Mouse (Mus musculus) layer of hippocampus, adult 9-10 months (tissue): ENCODE measurements around the gene Il23a.
"Not testable (repeated sequence)": the region's sequence is repeated elsewhere in the genome, so short reads cannot be mapped to it uniquely, and the experiment has no call there.

Experiments used
- DNase-seq: peaks from one replicate; pipeline ENCODE4 v3.0.0; 2022; ENCODE audit warnings: low spot score

The Il23a gene

DNA sequence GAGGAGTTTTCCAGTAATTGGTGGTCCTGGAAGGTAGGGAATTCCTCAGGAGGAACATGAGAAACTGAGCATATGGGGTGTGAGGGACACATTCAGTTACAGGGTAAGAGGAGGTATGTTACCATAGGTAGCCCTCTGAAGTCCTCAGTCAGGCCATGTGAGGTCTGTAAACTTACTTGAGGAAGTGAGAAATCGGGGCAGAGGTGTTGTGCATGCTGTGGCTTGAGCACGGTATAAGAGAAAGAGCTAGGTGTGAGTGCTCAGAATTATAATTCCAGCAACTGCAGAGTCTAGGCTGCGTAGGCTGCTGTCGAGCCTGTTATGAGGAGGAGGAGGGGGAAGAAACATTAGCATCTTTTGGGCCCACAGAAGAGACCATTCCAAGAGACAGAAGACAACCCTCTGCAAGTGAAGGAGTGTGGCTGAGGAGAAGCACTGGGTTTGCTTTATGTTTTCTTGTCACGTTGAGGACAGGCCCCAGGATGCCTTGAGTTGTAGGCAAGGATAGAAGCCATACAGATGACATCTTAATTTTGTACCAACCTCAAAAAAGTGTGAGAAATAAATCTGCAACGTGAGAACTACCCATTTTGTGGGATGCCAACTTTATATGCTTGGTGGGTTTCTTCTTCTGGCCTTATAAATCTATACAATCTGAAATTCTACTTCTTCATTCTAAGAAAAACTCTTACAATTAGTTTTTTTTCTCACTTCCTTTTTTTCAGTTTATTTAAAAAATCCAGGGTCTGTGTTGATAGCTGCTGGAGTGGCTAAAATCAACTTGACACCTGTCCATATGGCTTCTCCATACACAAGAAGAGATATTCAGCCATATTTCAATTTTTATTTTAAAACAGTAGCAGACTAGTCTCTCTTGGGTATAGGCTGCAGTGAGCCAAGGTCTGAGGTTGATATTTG lies 34.9 kb downstream of the Il23a start:
- DNase-seq: no peak

DNA sequence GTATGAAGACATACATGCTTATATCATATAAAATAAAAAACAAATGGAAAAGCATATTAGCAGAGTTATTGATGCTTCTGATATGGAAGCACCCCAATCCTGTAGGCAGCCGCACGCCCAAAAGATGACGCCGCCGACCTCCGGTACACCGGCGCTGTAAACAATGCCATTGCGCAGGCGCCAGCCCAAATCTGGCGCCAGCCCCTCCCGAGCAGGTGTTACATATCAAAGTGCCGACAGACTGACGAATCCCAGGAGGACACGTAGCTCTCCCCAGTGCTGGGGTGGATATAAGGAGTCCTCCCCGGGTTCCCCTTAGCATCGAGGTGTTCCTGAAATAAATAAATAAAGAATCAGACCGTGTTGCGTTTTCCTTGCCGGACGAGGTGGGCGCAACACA lies 36.3 kb downstream of the Il23a start:
- DNase-seq: no peak

DNA sequence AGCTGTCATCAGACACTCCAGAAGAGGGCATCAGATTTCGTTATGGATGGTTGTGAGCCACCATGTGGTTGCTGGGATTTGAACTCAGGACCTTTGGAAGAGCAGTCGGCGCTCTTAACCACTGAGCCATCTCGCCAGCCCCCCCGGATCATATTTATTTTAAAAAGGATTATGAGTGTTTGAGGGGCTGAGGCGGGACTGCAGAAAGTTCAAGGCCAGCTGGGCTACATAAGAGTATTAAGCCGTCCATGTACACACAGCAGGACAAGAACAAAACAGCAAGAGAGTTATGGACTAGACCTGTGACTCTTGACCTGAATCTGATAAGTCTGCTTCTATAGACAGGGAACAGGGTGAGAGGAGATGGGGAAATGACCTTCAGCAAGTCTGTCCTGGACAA lies 38.2 kb downstream of the Il23a start:
- DNase-seq: not testable (repeated sequence)

DNA sequence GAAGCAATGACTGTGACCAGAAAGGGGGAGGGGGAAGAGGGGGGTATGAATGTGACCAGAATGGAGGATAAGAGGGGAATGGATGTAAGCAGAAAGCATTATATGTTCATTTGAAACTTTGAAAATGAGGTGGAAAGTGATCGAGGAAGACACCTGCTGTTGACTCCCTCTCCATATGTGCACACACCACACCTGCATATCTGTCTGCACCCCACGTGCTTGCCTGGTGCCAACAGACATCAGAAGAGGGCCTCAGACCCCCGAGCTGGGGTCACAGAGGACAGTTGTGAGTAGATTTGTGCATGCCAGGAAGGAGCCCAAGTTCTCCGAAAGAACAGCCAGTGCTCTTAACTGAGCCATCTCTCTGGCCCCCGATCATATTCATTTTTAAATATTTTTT lies 38.6 kb downstream of the Il23a start:
- no peak for DNase-seq

DNA sequence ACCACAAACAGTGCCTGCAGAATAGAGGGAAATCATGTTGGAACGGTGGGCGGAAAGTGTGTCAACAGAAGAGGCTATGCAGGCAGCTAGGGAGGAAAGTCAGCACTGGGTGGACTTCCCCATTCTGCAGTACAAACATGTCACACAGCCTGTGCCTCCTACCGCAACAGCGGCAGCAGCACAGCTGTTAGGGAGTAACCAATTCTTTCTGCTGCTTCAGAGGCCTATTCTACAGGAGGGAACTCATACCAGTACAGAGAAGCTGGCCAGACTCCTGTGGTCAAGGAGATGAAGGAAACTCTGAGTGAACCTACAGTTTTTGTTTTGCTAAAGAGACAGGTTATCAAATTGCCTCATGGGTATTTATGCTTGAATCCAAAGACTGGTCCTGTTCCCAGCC lies 39.6 kb downstream of the Il23a start:
- DNase-seq: no peak

DNA sequence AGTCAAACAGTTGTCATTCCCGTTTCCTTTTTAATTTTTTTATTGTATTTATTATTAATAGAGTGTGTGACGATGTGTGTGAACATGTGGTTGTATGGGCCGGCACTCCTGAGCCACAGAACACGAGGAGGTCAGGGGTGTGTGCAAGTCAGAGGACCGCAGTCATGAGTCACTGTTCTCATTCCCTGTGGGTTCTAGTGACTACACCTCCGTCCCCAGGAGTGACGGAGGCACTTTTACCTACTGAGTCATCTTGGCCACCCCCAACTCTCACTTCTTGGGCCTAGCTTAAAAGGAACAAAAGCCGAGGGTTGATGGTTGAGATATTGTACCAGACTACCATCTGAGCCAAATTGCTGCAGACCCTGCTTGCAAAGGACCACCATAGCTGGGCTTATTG lies 42.2 kb downstream of the Il23a start:
- no peak for DNase-seq

DNA sequence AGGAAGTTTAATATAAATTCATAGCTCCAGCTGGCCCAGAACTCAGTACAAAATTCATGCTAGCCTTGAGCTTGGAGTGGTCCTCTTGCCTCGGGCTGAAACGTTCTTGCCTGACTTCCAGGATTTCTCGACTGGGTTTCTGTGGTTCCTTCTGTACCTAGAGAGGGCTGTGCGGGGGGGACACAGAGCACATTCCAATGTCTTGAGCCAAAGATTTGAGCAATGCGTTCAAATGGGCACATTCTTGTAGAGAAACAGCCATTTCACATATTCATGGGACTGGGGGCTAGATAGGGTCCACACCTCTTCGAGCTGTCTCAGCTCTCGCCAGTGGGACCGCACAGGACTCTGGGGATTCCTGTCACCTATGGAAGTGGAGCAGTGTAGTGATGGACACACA lies 42.6 kb downstream of the Il23a start:
- no peak for DNase-seq

DNA sequence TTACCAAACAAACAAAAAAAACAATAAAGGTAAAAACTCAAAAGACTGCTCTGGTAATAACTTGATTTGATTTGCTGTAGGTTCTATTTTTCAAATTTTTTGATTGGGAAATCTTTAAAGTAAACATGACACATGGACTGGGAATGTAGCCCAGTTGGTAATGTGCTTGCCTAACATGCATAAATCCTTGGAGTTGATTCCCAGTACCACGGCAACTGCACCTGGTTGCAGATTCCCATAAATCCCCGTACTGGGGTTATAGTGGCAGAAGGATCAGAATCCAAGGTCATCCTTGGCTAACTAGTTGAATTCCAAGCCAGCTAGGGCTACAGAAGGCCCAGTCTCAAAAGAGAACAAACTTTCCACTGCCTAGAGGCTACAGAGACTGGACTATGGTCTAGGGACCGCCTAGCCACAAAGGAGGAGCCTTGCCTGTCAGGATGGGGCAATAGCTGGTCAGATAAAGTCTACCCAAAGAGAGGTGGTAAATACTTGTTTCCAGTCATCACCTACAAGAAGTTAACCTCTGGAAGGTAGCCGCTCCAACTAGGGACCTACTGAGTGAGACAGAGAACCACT lies 44.8 kb downstream of the Il23a start, which contains the start of gene Apon:
Gene Apon, plus strand, starts transcription at position 420 of the 579 bp plus-strand sequence.
- DNase-seq: no peak

DNA sequence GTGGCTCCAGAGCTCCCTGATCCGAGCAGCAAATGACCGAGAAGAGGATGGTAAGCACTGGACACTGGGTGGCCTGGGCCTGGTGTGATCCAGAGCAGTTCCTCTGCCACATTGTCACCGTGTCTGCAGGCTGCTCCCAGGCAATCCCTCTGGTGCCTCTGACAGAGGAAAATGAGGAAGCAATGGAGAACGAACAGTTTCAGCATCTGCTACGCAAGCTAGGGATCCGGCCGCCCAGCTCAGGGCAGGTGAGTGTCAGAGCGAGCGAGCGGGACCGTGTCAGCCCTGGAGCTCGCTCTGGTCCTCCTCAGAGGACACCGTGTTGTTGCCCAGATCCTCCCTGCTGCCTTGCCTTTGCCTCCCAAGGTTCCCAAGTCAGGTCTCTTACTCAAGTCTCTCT lies 48.0 kb downstream of the Il23a start:
- DNase-seq: no peak

DNA sequence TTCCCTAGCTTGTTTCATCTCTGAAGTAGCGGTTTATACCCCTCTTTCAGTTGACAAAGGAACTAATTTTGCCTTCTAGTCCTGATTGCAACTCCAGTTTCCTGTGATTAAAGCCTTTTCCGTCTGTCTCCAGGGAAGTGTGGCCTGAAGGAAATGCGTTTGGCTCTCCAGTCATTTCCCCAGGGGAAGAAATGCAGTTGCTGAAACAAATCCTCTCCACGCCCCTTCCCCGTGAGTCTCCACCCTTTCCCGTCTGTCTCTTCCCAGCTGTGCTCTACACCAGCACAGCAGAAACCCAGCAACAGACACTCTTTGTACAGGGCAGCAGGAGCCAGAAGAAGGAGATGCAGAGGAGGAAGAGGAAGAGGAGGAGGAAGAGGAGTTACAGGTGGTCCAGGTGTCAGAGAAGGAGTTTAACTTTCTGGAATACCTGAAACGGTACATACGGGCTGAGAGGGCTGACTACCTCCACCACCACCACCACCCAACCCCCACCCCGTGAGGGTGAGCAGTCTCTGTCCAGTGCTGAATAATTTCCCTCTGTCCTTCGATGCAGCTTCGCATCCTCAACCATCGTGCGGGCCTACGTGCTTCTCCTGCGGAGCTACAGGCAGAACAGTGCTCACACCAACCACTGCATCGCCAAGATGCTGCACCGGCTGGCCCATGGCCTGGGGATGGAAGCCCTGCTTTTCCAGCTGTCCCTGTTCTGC lies 51.4 kb downstream of the Il23a start:
- no peak for DNase-seq
